Mouse (Mus musculus) small intestine, adult 2 months (tissue): Measurements from ENCODE around the gene Prrt2.

ENCODE experiments used
- CTCF ChIP-seq: fragments of 200-500 bp; IDR thresholded peaks from 2 replicates; pipeline ENCODE4 v1.5.1; 2012; ENCODE audit warnings: low read depth, mild to moderate bottlenecking, control low read depth, inconsistent platforms, low read length, moderate library complexity, mixed read lengths; ENCODE audit not compliant: insufficient replicate concordance, insufficient read length; ENCODE audit errors: extremely low read depth
- POLR2A ChIP-seq: fragments of 200-500 bp; IDR thresholded peaks from 2 replicates; pipeline ENCODE4 v1.6.1; 2012; ENCODE audit warnings: low read depth, mild to moderate bottlenecking, control low read depth, inconsistent platforms, low read length, moderate library complexity

DNA sequence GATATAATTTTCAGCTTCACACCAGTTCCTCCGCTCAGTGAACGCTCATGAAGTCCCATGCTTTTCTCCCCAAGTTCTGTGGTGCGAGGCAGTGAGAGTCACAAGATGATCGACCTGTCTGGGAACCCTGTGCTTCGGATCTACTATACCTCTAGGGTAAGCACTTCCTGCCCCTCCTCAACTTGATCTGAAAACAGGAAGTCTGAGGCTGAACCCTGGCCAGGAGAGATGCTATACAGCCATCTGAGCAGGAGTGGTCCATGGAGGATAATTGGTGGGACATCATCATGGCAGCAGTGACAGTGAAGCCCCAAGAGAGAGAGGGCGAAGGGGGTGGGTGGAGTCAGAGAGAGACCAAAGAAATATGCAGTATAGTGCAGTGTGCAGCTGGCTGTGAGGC lies 42.2 kb downstream of the Prrt2 start:
- TF ChIP-seq CTCF: no peak
- no peak for TF ChIP-seq POLR2A
